Mouse (Mus musculus): Measurements from ENCODE around the gene Mrpl22. TPM values are rescaled to one million over a fixed set of nuclear protein-coding genes. Genes with fewer than 3 reads are reported as not detected.
A peak's percentile ranks its signal among the peaks of the same experiment; 100 is the strongest.
"Not testable (repeated sequence)": the region's sequence is repeated elsewhere in the genome, so short reads cannot be mapped to it uniquely, and the experiment has no call there.

The Mrpl22 gene
- polyA plus RNA-seq, 1 experiment from 2014 or later = 81.7 TPM

GRCm38 (mm10) chr11:58215814-58216213, 44.4 kb downstream of the Mrpl22 start:
- WGBS = 63% methylated on average over 5 of the region's 5 CpGs
- ATAC-seq (no peak), DNase-seq (ENCODE audit: low spot score) (no peak)
- Histone ChIP-seq H3K4me1 (ENCODE audit: insufficient read depth, low read depth, low read length) (peaks cover 5% of the 10 kb centered on the region; the same call in 1 of the 2 replicates), H3K9ac (replicated peaks; ENCODE audit: low read depth) (no peak overlapping the region; the same call in 1 of the 2 replicates), H3K27ac (ENCODE audit: low read length) (no peak overlapping the region), H3K9me3 (ENCODE audit: low read length) (no peaks in the 10 kb centered on the region), H3K36me3 (ENCODE audit: insufficient read depth, low read length) (no peaks in the 10 kb centered on the region), H3K4me2 (replicated peaks; ENCODE audit: low read depth, low read length) (peak overlapping the region; percentile 61), H3K4me3 (ENCODE audit: low read depth, low read length) (peak overlapping the region; percentile 61), H3K27me3 (replicated peaks; ENCODE audit: insufficient read depth, low read length) (no peaks in the 10 kb centered on the region)
- no peak for TF ChIP-seq CTCF (IDR thresholded peaks at IDR 0.05)
- TF ChIP-seq EP300 (IDR thresholded peaks at IDR 0.05) = no peak

- H3K4me2 ChIP-seq (replicated peaks; ENCODE audit: low read depth, low read length) = no peak overlapping the region
- no peaks in the 10 kb centered on the region for H3K9me3 ChIP-seq (ENCODE audit: low read length)
- ATAC-seq (no peak), DNase-seq (ENCODE audit: low spot score) (no peak)
- H3K36me3 ChIP-seq (ENCODE audit: insufficient read depth, low read length) = no peaks in the 10 kb centered on the region
- WGBS = 74% methylated on average over 6 of the region's 6 CpGs
- no peaks in the 10 kb centered on the region for H3K27me3 ChIP-seq (replicated peaks; ENCODE audit: insufficient read depth, low read length)
- no peak overlapping the region for H3K4me3 ChIP-seq (ENCODE audit: low read depth, low read length)
- TF ChIP-seq EP300 (IDR thresholded peaks at IDR 0.05) (no peak), CTCF (IDR thresholded peaks at IDR 0.05) (no peak)
- H3K27ac ChIP-seq (ENCODE audit: low read length) = no peak overlapping the region
- H3K9ac ChIP-seq (replicated peaks; ENCODE audit: low read depth) = no peak overlapping the region
- peaks cover 5% of the 10 kb centered on the region; the same call in 1 of the 2 replicates for H3K4me1 ChIP-seq (ENCODE audit: insufficient read depth, low read depth, low read length)
These were observed 45.4 kb downstream of the Mrpl22 start for GRCm38 (mm10) chr11:58216823-58217222.

GRCm38 (mm10) chr11:58223751-58224150, 52.3 kb downstream of the Mrpl22 start:
- H3K9ac ChIP-seq (replicated peaks; ENCODE audit: low read depth) = no peak overlapping the region
- H3K27ac ChIP-seq (ENCODE audit: low read length) = no peak overlapping the region
- no peak overlapping the region for H3K4me3 ChIP-seq (ENCODE audit: low read depth, low read length)
- 14% methylated on average over 4 of the region's 4 CpGs for WGBS
- H3K36me3 ChIP-seq (ENCODE audit: insufficient read depth, low read length) = no peaks in the 10 kb centered on the region
- DNase-seq (ENCODE audit: low spot score) (no peak), ATAC-seq (no peak)
- H3K4me2 ChIP-seq (replicated peaks; ENCODE audit: low read depth, low read length) = no peak overlapping the region
- H3K27me3 ChIP-seq (replicated peaks; ENCODE audit: insufficient read depth, low read length) = no peaks in the 10 kb centered on the region
- no peaks in the 10 kb centered on the region for H3K9me3 ChIP-seq (ENCODE audit: low read length)
- H3K4me1 ChIP-seq (ENCODE audit: insufficient read depth, low read depth, low read length) = no peaks in the 10 kb centered on the region
- no peak for TF ChIP-seq CTCF (IDR thresholded peaks at IDR 0.05)
- TF ChIP-seq EP300 (IDR thresholded peaks at IDR 0.05) = no peak

DNA sequence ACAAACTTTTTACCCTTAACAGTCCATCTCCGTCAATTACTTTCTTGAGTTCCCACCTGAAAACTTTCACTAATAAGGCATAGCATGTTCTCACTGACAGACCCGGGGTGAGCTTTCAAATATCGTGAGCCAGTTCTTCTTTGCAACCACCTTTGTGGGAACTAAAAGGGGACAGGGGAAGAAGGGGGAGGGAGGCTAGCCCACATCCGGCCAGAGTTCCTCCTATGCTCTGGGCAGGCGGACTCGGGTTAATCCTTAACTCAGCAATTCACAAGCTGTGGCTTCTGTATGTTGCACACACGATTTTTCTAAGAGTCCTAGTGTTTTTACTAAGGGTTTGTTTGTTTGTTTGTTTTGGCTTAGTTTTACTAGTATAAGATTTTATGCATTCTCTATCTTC, 52.9 kb downstream of the Mrpl22 start:
- Histone ChIP-seq H3K4me1 (ENCODE audit: insufficient read depth, low read depth, low read length) (no peaks in the 10 kb centered on the region), H3K9me3 (ENCODE audit: low read length) (no peaks in the 10 kb centered on the region), H3K27me3 (replicated peaks; ENCODE audit: insufficient read depth, low read length) (no peaks in the 10 kb centered on the region), H3K36me3 (ENCODE audit: insufficient read depth, low read length) (no peaks in the 10 kb centered on the region), H3K4me2 (replicated peaks; ENCODE audit: low read depth, low read length) (no peak overlapping the region), H3K4me3 (ENCODE audit: low read depth, low read length) (no peak overlapping the region), H3K27ac (ENCODE audit: low read length) (no peak overlapping the region), H3K9ac (replicated peaks; ENCODE audit: low read depth) (no peak overlapping the region)
- no peak for TF ChIP-seq CTCF (IDR thresholded peaks at IDR 0.05)
- TF ChIP-seq EP300 (IDR thresholded peaks at IDR 0.05) = no peak
- DNase-seq (ENCODE audit: low spot score) (peak; percentile 21), ATAC-seq (no peak)
- WGBS = 28% methylated on average over 7 of the region's 7 CpGs

GRCm38 (mm10) chr11:58224872-58225271, 53.4 kb downstream of the Mrpl22 start:
- not testable (repeated sequence) for H3K36me3 ChIP-seq (ENCODE audit: insufficient read depth, low read length); ATAC-seq; H3K27ac ChIP-seq (ENCODE audit: low read length); DNase-seq (ENCODE audit: low spot score); H3K27me3 ChIP-seq (replicated peaks; ENCODE audit: insufficient read depth, low read length); H3K4me3 ChIP-seq (ENCODE audit: low read depth, low read length); H3K4me1 ChIP-seq (ENCODE audit: insufficient read depth, low read depth, low read length); H3K9me3 ChIP-seq (ENCODE audit: low read length); H3K4me2 ChIP-seq (replicated peaks; ENCODE audit: low read depth, low read length); H3K9ac ChIP-seq (replicated peaks; ENCODE audit: low read depth)
- 68% methylated on average over 2 of the region's 2 CpGs for WGBS

GRCm38 (mm10) chr11:58225655-58226054, 54.2 kb downstream of the Mrpl22 start:
- TF ChIP-seq EP300 (IDR thresholded peaks at IDR 0.05) (no peak), CTCF (IDR thresholded peaks at IDR 0.05) (peak; percentile 97)
- H3K4me3 ChIP-seq (ENCODE audit: low read depth, low read length) = no peak overlapping the region
- H3K9me3 ChIP-seq (ENCODE audit: low read length) = no peaks in the 10 kb centered on the region
- H3K27ac ChIP-seq (ENCODE audit: low read length) = no peak overlapping the region
- H3K4me2 ChIP-seq (replicated peaks; ENCODE audit: low read depth, low read length) = no peak overlapping the region
- H3K9ac ChIP-seq (replicated peaks; ENCODE audit: low read depth) = no peak overlapping the region
- WGBS = 3% methylated on average over 5 of the region's 5 CpGs
- no peaks in the 10 kb centered on the region for H3K4me1 ChIP-seq (ENCODE audit: insufficient read depth, low read depth, low read length)
- H3K36me3 ChIP-seq (ENCODE audit: insufficient read depth, low read length) = no peaks in the 10 kb centered on the region
- ATAC-seq (peak; percentile 66), DNase-seq (ENCODE audit: low spot score) (peak; percentile 86)
- H3K27me3 ChIP-seq (replicated peaks; ENCODE audit: insufficient read depth, low read length) = no peaks in the 10 kb centered on the region

DNA sequence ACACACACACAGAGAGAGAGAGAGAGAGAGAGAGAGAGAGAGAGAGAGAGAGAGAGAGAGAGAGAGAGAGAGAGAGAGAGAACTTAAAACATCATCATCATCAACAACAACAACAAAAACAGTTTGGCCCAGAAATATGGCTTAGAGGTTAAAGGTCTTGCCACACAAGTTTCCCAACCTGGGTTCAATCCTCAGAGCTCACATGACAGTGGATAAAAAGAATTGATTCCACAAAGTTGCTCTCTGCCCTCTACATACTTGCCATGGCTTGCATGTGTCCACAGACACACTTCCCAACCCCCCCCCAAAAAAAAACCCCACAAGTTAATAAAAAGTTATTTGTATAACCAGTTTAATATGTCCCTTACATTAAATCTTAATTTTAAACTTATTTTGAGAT, 55.0 kb downstream of the Mrpl22 start:
- no peaks in the 10 kb centered on the region for H3K4me1 ChIP-seq (ENCODE audit: insufficient read depth, low read depth, low read length)
- no peak overlapping the region for H3K27ac ChIP-seq (ENCODE audit: low read length)
- no peak overlapping the region for H3K9ac ChIP-seq (replicated peaks; ENCODE audit: low read depth)
- no peak for ATAC-seq
- TF ChIP-seq CTCF (IDR thresholded peaks at IDR 0.05) = no peak
- no peaks in the 10 kb centered on the region for H3K9me3 ChIP-seq (ENCODE audit: low read length)
- H3K4me3 ChIP-seq (ENCODE audit: low read depth, low read length) = no peak overlapping the region
- no peak overlapping the region for H3K4me2 ChIP-seq (replicated peaks; ENCODE audit: low read depth, low read length)
- H3K36me3 ChIP-seq (ENCODE audit: insufficient read depth, low read length) = no peaks in the 10 kb centered on the region
- DNase-seq (ENCODE audit: low spot score) = no peak
- no peaks in the 10 kb centered on the region for H3K27me3 ChIP-seq (replicated peaks; ENCODE audit: insufficient read depth, low read length)

- H3K4me2 ChIP-seq (replicated peaks; ENCODE audit: low read depth, low read length); H3K27ac ChIP-seq (ENCODE audit: low read length); H3K9me3 ChIP-seq (ENCODE audit: low read length); H3K4me1 ChIP-seq (ENCODE audit: insufficient read depth, low read depth, low read length); H3K4me3 ChIP-seq (ENCODE audit: low read depth, low read length); H3K9ac ChIP-seq (replicated peaks; ENCODE audit: low read depth); ATAC-seq; H3K36me3 ChIP-seq (ENCODE audit: insufficient read depth, low read length); H3K27me3 ChIP-seq (replicated peaks; ENCODE audit: insufficient read depth, low read length); DNase-seq (ENCODE audit: low spot score): not testable (repeated sequence)
- 69% methylated on average over 2 of the region's 2 CpGs for WGBS
These were observed 56.6 kb downstream of the Mrpl22 start for GRCm38 (mm10) chr11:58228021-58228420.
